Mouse (Mus musculus) forebrain, embryonic 14.5 days (tissue): ENCODE data around the gene Dcbld2. TPM values are rescaled to one million over a fixed set of nuclear protein-coding genes. Genes with fewer than 3 reads are reported as not detected.
A peak's percentile ranks its signal among the peaks of the same experiment; 100 is the strongest.

ENCODE experiments used
- ATAC-seq: fragments of 200-750 bp; cut with Nextera tagmentation; 2 replicates; pipeline ENCODE4 v1.8.0; 2017; ENCODE audit warnings: mild to moderate bottlenecking, moderate library complexity
- DNase-seq: peaks from one replicate; pipeline ENCODE4 v3.0.0-alpha.2; 2015; ENCODE audit warnings: low spot score
- H3K27ac ChIP-seq: fragments of 300-500 bp; sonication (generic); 2 replicates; pipeline ENCODE4 v1.5.1; 2014; ENCODE audit warnings: low read depth, mild to moderate bottlenecking, control low read depth, low read length, moderate library complexity
- H3K27me3 ChIP-seq: fragments of 300-500 bp; sonication (generic); replicated peaks from 2 replicates; pipeline ENCODE4 v1.6.1; 2014; ENCODE audit warnings: low read length, control low read depth, mixed read lengths; ENCODE audit not compliant: control insufficient read depth, insufficient read depth
- H3K36me3 ChIP-seq: fragments of 300-500 bp; sonication (generic); 2 replicates; pipeline ENCODE4 v1.6.1; 2014; ENCODE audit warnings: low read length, control low read depth; ENCODE audit not compliant: control insufficient read depth, insufficient read depth
- H3K4me1 ChIP-seq: fragments of 300-500 bp; sonication (generic); 2 replicates; pipeline ENCODE4 v1.6.1; 2014; ENCODE audit warnings: antibody characterized with exemption, low read length, control low read depth; ENCODE audit not compliant: control insufficient read depth, insufficient read depth
- H3K4me2 ChIP-seq: fragments of 300-500 bp; sonication (generic); 2 replicates; pipeline ENCODE4 v1.6.1; 2014; ENCODE audit warnings: mild to moderate bottlenecking, control low read depth, low read length
- H3K4me3 ChIP-seq: fragments of 300-500 bp; sonication (generic); 2 replicates; pipeline ENCODE4 v1.5.1; 2014; ENCODE audit warnings: low read depth, low read length, control low read depth
- H3K9ac ChIP-seq: fragments of 300-500 bp; sonication (generic); 2 replicates; pipeline ENCODE4 v1.6.1; 2014; ENCODE audit warnings: mild to moderate bottlenecking, low read length, control low read depth, moderate library complexity
- H3K9me3 ChIP-seq: fragments of 300-500 bp; sonication (generic); replicated peaks from 2 replicates; pipeline ENCODE4 v1.6.1; 2016; ENCODE audit warnings: low read length, control low read depth, mixed read lengths; ENCODE audit not compliant: control insufficient read depth
- WGBS: fragments of 180-500 bp; shearing (Covaris S2); extraction: QIAGEN DNeasy Blood & Tissue Kit; methylation state at CpG from one replicate; pipeline ENCODE4 v1.1.7; 2014; 5-methylcytosine and 5-hydroxymethylcytosine counted together
- polyA plus RNA-seq: library from polyadenylated mRNA; unstranded; fragments of >200 nt; fragmentation: Nextera tagmentation; extraction: Ambion mirVana; gene quantifications from 2 replicates; pipeline ENCODE4 v1.2.1, GENCODE M21; 2014

Gene Dcbld2
- polyA plus RNA-seq, 1 experiment from 2014 or later: 6.9 TPM

DNA sequence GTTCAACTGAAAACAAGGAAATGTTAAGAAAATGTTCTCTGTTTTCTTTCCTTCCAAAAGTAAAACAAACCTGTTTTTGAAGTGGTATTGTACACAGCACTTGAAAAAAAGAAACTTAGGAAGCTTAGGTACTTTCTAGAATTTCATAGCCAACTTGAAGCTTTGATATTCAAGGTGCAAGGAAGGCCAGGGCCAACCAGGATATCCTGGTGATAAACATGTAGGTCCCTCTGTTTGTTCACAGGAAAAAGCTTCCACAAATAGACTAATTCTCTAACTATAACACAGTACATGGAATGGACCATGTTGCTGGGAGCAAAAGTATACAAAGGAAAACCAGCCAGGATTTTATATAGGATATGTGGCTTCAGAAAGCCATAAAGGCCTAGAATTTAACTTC lies 88.5 kb downstream of the Dcbld2 start:
- ATAC-seq (no peak), DNase-seq (no peak)
- Histone ChIP-seq H3K4me3 (no peak overlapping the region), H3K4me2 (no peak overlapping the region), H3K9me3 (no peaks in the 10 kb centered on the region), H3K4me1 (no peaks in the 10 kb centered on the region), H3K36me3 (no peaks in the 10 kb centered on the region), H3K27me3 (no peaks in the 10 kb centered on the region), H3K9ac (no peak overlapping the region), H3K27ac (no peak overlapping the region)

DNA sequence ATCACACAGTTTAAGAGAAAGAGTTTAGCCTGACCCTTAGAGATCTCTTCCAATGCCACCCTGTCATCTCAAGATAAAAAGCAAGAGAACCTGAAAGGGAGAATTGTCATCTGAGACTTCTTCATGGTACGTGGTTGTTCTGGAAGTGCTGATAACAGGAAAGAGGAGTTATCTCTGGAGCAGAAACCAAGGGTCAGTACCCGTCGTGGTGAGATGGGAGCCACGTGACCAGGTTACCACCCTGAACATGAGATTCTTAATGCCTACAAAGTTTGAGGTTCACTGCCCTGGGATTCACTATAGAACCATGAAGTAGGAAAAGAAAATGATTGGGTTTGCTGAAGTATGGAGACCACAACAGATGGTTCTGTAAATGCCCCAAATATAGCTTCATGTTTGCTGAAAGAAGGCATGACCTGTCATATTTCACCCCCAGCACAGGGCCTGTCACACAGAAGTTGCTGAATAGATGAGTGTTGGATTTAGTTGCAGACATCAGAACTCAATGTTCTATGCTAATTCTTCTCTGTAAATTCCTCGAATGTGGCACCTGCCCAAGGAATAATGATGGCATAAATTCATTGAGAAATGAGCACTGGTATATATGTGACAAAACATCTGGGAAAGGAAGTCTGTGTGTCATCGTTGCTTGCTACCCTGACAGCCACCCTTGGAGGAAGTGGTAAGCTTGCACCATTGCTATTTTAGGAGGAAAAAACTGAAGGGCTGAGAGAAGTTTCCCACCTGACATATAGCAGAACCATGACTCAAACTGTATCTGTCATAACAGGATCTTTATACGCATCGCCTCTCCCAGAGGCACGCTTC lies 89.9 kb downstream of the Dcbld2 start:
- H3K4me2 ChIP-seq: no peak overlapping the region
- H3K36me3 ChIP-seq: no peaks in the 10 kb centered on the region
- 83% methylated on average over 9 of the region's 9 CpGs for WGBS
- DNase-seq: no peak
- no peaks in the 10 kb centered on the region for H3K9me3 ChIP-seq
- no peak overlapping the region for H3K4me3 ChIP-seq
- H3K9ac ChIP-seq: no peak overlapping the region
- no peaks in the 10 kb centered on the region for H3K27me3 ChIP-seq
- no peak overlapping the region for H3K27ac ChIP-seq
- ATAC-seq: no peak
- no peaks in the 10 kb centered on the region for H3K4me1 ChIP-seq

DNA sequence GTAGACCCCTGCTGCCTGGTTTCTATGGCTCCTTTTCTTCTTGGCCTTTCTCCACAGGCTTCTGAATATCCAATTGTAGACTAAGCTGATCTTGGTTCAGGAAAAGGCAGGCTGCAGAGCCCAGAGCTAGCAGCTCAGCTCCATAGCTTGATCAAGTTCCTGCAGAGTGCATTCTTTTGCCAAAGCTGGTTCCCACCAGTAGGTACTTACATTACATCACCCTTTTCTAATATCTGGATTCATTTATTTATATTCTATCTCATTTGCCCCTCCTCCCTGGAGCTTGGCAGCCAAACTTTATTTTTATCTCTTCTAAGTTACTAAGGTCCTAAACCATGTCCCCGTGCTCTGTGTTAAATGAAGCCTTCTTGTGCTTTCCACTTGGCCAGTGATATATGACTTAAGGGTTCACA lies 90.9 kb downstream of the Dcbld2 start:
- Histone ChIP-seq H3K9me3 (no peaks in the 10 kb centered on the region), H3K27me3 (no peaks in the 10 kb centered on the region), H3K4me3 (no peak overlapping the region), H3K27ac (no peak overlapping the region), H3K9ac (no peak overlapping the region), H3K4me2 (no peak overlapping the region), H3K36me3 (no peaks in the 10 kb centered on the region), H3K4me1 (no peaks in the 10 kb centered on the region)
- DNase-seq (peak; percentile 41), ATAC-seq (peak; percentile 70; the same call in 1 of the 2 replicates)
- WGBS: 36% methylated on average over 1 of the region's 1 CpGs

DNA sequence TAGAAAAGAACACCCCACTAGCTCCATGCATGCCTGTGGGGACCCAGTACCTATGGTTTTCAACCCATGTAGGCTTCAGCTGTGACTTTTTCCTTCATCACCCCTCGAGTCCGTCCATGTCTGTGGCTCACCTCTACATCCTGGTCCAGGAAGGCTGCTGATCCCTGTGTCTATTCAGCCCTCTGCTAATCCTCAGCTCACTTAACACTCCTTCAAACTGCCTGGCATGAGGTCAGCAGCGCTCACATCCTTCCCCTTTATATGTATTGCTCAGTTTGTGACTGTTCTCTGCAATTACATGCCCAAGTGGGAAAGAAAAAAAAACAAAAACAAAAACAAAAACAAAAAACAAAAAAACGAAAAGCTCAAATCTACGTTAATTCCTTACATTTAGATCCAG lies 91.4 kb downstream of the Dcbld2 start:
- ATAC-seq: peak; percentile 21; the same call in 1 of the 2 replicates
- H3K4me2 ChIP-seq: no peak overlapping the region

DNA sequence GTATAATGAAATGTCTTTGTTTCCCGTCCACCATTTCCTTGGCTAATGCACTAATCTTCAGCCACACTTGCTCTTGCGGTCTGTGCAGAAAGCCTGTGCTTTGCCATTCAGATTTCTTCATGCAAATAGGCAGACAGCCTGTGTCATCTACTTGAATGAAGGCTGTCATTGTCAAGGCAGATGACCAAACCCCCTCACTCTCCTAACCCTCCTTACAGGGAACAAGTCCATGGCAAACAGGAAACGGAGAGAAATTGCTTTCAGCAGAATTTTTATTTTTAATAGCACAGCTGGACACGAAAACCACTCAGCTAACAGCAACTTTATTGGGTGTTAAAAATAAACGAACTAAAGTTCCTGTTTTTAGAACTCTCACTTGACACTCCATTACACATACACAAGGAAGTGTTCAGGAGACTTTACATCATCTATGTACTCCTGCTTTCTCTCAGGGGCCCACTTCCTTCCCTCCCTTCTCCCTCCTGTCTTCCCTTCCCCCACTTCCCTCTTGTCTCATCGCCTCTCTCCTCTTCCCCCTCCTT lies 93.6 kb downstream of the Dcbld2 start:
- DNase-seq (no peak), ATAC-seq (no peak)
- Histone ChIP-seq H3K9ac (no peak overlapping the region), H3K4me3 (no peak overlapping the region), H3K27ac (no peak overlapping the region), H3K27me3 (no peaks in the 10 kb centered on the region), H3K9me3 (no peaks in the 10 kb centered on the region), H3K4me1 (no peaks in the 10 kb centered on the region), H3K36me3 (no peaks in the 10 kb centered on the region), H3K4me2 (no peak overlapping the region)
- 31% methylated on average over 6 of the region's 6 CpGs for WGBS

More for the DNA sequence above, 91.4 kb downstream of the Dcbld2 start:
- WGBS: 29% methylated on average over 5 of the region's 5 CpGs
- no peaks in the 10 kb centered on the region for H3K36me3 ChIP-seq
- H3K4me3 ChIP-seq: no peak overlapping the region
- no peaks in the 10 kb centered on the region for H3K27me3 ChIP-seq
- no peak for DNase-seq
- no peaks in the 10 kb centered on the region for H3K4me1 ChIP-seq
- H3K27ac ChIP-seq: no peak overlapping the region
- no peak overlapping the region for H3K9ac ChIP-seq
- no peaks in the 10 kb centered on the region for H3K9me3 ChIP-seq

DNA sequence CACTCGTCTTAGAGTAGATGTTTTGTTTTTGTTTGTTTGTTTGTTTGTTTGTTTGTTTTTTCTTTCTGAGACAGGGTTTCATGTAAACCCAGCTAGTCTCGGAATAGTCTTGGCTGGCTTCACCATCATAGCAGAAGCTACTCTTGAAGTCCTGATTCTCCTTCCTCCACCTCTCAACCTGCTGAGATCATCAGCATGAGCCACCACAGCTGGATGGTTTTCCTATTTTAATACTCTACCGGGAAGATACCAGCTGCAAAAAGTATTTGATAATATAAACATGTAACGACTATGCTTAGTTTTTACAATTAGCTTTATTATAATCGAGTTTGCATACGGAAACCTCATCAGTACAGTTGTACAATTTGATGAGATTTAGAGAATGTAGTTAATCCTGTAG lies 94.3 kb downstream of the Dcbld2 start:
- DNase-seq (no peak), ATAC-seq (no peak)
- Histone ChIP-seq H3K9me3 (no peaks in the 10 kb centered on the region), H3K27ac (no peak overlapping the region), H3K4me3 (no peak overlapping the region), H3K4me2 (no peak overlapping the region), H3K9ac (no peak overlapping the region), H3K4me1 (peaks cover 4% of the 10 kb centered on the region; the same call in 1 of the 2 replicates), H3K36me3 (no peaks in the 10 kb centered on the region), H3K27me3 (no peaks in the 10 kb centered on the region)
- 79% methylated on average over 6 of the region's 6 CpGs for WGBS

DNA sequence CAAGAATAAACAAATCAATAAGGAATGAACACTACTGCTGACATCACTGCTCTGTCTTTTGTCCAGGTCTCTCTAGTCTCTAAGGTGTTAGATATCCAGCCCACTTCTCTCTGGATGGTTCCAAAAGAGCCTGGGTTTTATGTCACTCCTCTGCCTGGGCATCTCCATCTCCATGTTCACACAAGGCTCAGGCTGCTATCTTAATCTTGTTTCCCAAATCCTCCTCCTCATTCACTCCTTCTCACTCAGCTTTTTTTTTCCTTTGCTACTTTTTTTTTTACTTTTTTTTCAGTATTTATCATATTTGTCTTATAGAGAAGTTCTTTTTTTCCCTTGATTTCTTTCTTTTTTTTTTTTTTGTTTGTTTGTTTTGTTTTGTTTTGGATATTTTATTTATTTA lies 96.7 kb downstream of the Dcbld2 start:
- Histone ChIP-seq H3K4me3 (no peak overlapping the region), H3K36me3 (no peaks in the 10 kb centered on the region), H3K9ac (no peak overlapping the region), H3K4me1 (peaks cover 4% of the 10 kb centered on the region; the same call in 1 of the 2 replicates), H3K9me3 (no peaks in the 10 kb centered on the region), H3K27ac (no peak overlapping the region), H3K27me3 (no peaks in the 10 kb centered on the region), H3K4me2 (no peak overlapping the region)
- ATAC-seq (no peak), DNase-seq (no peak)

DNA sequence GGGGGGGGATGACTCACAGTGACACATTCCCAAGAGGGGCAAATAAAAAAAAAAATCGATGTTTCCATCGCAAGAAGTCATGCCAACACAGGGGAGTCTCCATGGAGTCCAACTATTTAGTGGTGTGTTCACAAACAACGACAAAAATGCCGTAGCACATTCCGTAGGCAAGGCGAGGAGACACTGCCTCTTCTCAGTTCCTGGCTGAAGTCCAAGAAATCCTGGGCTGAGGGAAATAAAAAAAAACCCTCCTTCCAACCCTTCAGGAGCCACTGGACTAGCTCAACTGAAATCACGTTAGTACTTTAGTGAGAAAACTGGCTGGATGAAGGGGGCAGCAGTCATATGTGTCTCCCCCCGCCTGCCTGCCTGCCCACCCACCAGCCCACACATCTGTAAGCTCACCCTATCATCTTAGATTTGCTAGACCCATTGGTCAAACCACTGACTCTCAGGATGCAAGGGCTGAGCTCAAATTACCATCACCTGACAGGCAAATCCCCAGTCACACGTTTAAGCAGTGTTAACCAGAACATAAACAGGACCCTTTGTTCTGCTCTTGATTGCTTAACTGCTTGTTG lies 104.0 kb downstream of the Dcbld2 start:
- no peak overlapping the region for H3K4me2 ChIP-seq
- H3K4me1 ChIP-seq: peaks cover 6% of the 10 kb centered on the region
- no peak overlapping the region for H3K27ac ChIP-seq
- H3K27me3 ChIP-seq: no peaks in the 10 kb centered on the region
- no peaks in the 10 kb centered on the region for H3K36me3 ChIP-seq
- ATAC-seq (peak; percentile 47), DNase-seq (peak; percentile 51)
- WGBS: 26% methylated on average over 9 of the region's 9 CpGs
- no peak overlapping the region for H3K9ac ChIP-seq
- H3K9me3 ChIP-seq: no peaks in the 10 kb centered on the region
- no peak overlapping the region for H3K4me3 ChIP-seq

DNA sequence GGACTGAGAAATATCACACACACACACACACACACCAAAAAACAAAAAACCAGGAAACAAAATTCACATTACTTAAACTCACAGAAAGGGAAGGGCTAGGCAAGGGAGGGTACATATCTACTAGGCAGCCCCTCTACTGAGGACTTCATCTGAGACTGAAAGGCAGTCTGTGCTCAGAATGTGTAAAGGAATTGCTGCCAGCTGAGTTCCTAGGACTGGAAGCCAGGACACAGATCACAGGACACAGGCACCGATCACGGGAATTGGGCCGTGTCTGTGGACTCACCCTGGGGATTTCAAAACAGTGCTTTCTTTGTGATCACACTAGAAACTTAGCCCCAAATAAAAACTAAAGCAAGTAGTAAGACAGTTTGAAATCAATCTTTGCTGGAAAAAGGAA lies 104.6 kb downstream of the Dcbld2 start:
- Histone ChIP-seq H3K27me3 (no peaks in the 10 kb centered on the region), H3K36me3 (no peaks in the 10 kb centered on the region), H3K4me2 (no peak overlapping the region), H3K27ac (no peak overlapping the region), H3K4me3 (no peak overlapping the region), H3K9ac (no peak overlapping the region), H3K9me3 (no peaks in the 10 kb centered on the region), H3K4me1 (peaks cover 4% of the 10 kb centered on the region; the same call in 1 of the 2 replicates)
- DNase-seq (no peak), ATAC-seq (peak; percentile 55)
- WGBS: 27% methylated on average over 3 of the region's 3 CpGs
